Mouse (Mus musculus) gastrocnemius, adult 8-10 months (tissue): ENCODE measurements around the gene Spem2. TPM values are rescaled to one million over a fixed set of nuclear protein-coding genes. Genes with fewer than 3 reads are reported as not detected.

Source experiments
- DNase-seq, 2 experiments: peaks; one replicate each; pipeline ENCODE4 v3.0.0; 2022; ENCODE audit warnings: low spot score in 2 of 2
- total RNA-seq, 4 experiments: library from RNA; stranded (reverse); gene quantifications; 2 replicates each; pipeline ENCODE4 v1.2.4; 2022

The Spem2 gene
- total RNA-seq, 4 experiments from 2014 or later: not detected

GRCm38 (mm10) chr11:69800138-69800391 lies 18.2 kb downstream of the Spem2 start:
- peak in 1 of 2 experiments; percentile 36 for DNase-seq

GRCm38 (mm10) chr11:69799394-69800137 lies 18.7 kb downstream of the Spem2 start:
- no peak for DNase-seq

GRCm38 (mm10) chr11:69797924-69798323 lies 20.3 kb downstream of the Spem2 start:
- DNase-seq: no peak

- DNase-seq: no peak
Observed at GRCm38 (mm10) chr11:69795983-69796435, 22.3 kb downstream of the Spem2 start.

GRCm38 (mm10) chr11:69795168-69795982 lies 22.9 kb downstream of the Spem2 start, which contains the start of gene Chrnb1:
Gene Chrnb1, minus strand, starts transcription at chr11:69795943.
- DNase-seq: peak; percentile 93 to 95

GRCm38 (mm10) chr11:69793429-69793828 lies 24.8 kb downstream of the Spem2 start:
- no peak for DNase-seq

- no peak for DNase-seq
Observed at GRCm38 (mm10) chr11:69791420-69791819, 26.8 kb downstream of the Spem2 start.

- no peak for DNase-seq
Observed at GRCm38 (mm10) chr11:69789431-69789830, 28.8 kb downstream of the Spem2 start.

GRCm38 (mm10) chr11:69787306-69787705 lies 31.0 kb downstream of the Spem2 start:
- DNase-seq: no peak

GRCm38 (mm10) chr11:69784793-69785272 lies 33.4 kb downstream of the Spem2 start:
- no peak for DNase-seq

- no peak for DNase-seq
Observed at GRCm38 (mm10) chr11:69781828-69782227, 36.4 kb downstream of the Spem2 start.

GRCm38 (mm10) chr11:69778985-69779384 lies 39.3 kb downstream of the Spem2 start:
- DNase-seq: no peak

GRCm38 (mm10) chr11:69778258-69778982 lies 39.8 kb downstream of the Spem2 start:
- DNase-seq: no peak

GRCm38 (mm10) chr11:69777504-69778257 lies 40.6 kb downstream of the Spem2 start:
- DNase-seq: no peak

GRCm38 (mm10) chr11:69776488-69776887 lies 41.8 kb downstream of the Spem2 start:
- no peak for DNase-seq

- DNase-seq: no peak
Observed at GRCm38 (mm10) chr11:69775716-69776115, 42.5 kb downstream of the Spem2 start.

- no peak for DNase-seq
Observed at GRCm38 (mm10) chr11:69774961-69775360, 43.3 kb downstream of the Spem2 start.

- no peak for DNase-seq
Observed at GRCm38 (mm10) chr11:69767625-69767909, 50.7 kb downstream of the Spem2 start.

- DNase-seq: no peak
Observed at GRCm38 (mm10) chr11:69766872-69767624, 51.2 kb downstream of the Spem2 start.
